Mouse (Mus musculus) hindbrain, embryonic 14.5 days (tissue): ENCODE data around the gene Kcnmb3. TPM values are rescaled to one million over a fixed set of nuclear protein-coding genes. Genes with fewer than 3 reads are reported as not detected.

ENCODE experiments used
- ATAC-seq: fragments of 200-750 bp; cut with Nextera tagmentation; 2 replicates; pipeline ENCODE4 v1.8.0; 2017; ENCODE audit warnings: moderate number of reproducible peaks, mild to moderate bottlenecking, moderate TSS enrichment, moderate library complexity; ENCODE audit not compliant: low FRiP score
- DNase-seq: peaks from one replicate; pipeline ENCODE4 v3.0.0-alpha.2; 2015; ENCODE audit warnings: low spot score
- H3K27ac ChIP-seq: fragments of 300-500 bp; sonication (generic); 2 replicates; pipeline ENCODE4 v1.5.1; 2014; ENCODE audit warnings: mild to moderate bottlenecking, moderate library complexity
- H3K27me3 ChIP-seq: fragments of 300-500 bp; sonication (generic); 2 replicates; pipeline ENCODE4 v1.6.1; 2014; ENCODE audit warnings: mild to moderate bottlenecking, low read length, mixed read lengths; ENCODE audit not compliant: control insufficient read depth, insufficient read depth
- H3K36me3 ChIP-seq: fragments of 300-500 bp; sonication (generic); replicated peaks from 2 replicates; pipeline ENCODE4 v1.6.1; 2014; ENCODE audit not compliant: control insufficient read depth, insufficient read depth
- H3K4me1 ChIP-seq: fragments of 300-500 bp; sonication (generic); replicated peaks from 2 replicates; pipeline ENCODE4 v1.6.1; 2014; ENCODE audit warnings: antibody characterized with exemption, low read length, mixed read lengths; ENCODE audit not compliant: control insufficient read depth, insufficient read depth
- H3K4me2 ChIP-seq: fragments of 300-500 bp; sonication (generic); replicated peaks from 2 replicates; pipeline ENCODE4 v1.6.1; 2014; ENCODE audit warnings: mild to moderate bottlenecking, moderate library complexity
- H3K4me3 ChIP-seq: fragments of 300-500 bp; sonication (generic); replicated peaks from 2 replicates; pipeline ENCODE4 v1.5.1; 2014; ENCODE audit warnings: mild to moderate bottlenecking, low read length
- H3K9ac ChIP-seq: fragments of 300-500 bp; sonication (generic); 2 replicates; pipeline ENCODE4 v1.6.1; 2014
- H3K9me3 ChIP-seq: fragments of 300-500 bp; sonication (generic); 2 replicates; pipeline ENCODE4 v1.6.1; 2016; ENCODE audit warnings: low read length; ENCODE audit not compliant: control insufficient read depth
- WGBS: fragments of 180-500 bp; shearing (Covaris S2); extraction: QIAGEN DNeasy Blood & Tissue Kit; methylation state at CpG from one replicate; pipeline ENCODE4 v1.1.7; 2014; 5-methylcytosine and 5-hydroxymethylcytosine counted together
- polyA plus RNA-seq: library from polyadenylated mRNA; unstranded; fragments of >200 nt; fragmentation: Nextera tagmentation; extraction: Ambion mirVana; gene quantifications from 2 replicates; pipeline ENCODE4 v1.2.1, GENCODE M21; 2014

Gene Kcnmb3
- 0.11 TPM in 1 of 2 replicates, not detected in the other for polyA plus RNA-seq

DNA sequence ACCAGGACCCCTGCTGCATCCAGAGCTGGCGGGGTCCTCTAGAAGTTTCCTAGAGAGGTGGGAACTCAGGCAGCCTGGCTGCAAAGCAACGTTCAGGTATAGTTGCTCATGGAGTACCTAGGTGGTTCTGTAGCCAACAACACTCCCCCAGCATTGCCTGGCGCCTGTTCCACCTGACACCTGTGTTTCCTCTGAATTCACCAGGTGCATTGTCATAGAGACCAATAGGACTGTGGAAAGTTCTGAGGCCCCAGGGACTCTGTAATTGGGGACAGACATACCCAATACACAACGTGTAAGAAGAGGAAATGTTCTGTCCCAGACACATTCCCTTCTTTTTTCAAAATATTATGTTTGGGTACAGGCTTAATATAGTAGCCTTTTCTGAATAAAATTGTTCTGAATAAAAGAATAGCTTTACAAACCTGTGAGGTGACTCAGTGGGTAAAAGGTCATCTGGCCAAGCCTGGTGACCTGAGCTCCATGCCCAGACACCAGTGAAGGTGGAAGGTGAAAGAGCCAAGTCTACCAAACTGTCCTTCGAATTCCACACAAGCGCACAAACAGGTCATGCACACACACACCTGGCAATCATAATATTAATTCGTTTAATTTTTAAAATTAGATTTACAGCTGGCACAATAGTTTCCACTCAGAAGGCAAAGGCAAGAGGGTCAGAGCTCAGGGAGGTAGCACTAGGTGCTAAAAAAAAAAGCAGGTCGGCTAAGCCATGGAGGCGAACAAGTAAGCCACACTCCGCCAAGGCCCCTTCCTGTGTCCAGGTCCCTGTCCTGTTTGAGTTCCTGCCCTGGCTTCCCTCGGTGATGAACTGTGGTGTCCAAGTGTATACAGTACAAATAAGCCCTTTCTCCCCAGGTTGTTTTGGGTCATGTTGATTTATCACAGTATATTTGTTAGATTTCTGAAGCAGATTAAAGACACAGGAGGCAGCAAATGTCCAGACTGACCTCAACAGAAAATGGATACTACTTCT lies at the start of gene Kcnmb3:
Gene Kcnmb3, minus strand, starts transcription at position 135 of the 994 bp plus-strand sequence.
- Histone ChIP-seq H3K27me3 (no peaks in the 10 kb centered on the region), H3K9me3 (no peaks in the 10 kb centered on the region), H3K27ac (no peak within 1 kb of the TSS), H3K4me3 (no peak within 1 kb of the TSS), H3K4me1 (no peaks in the 10 kb centered on the region), H3K9ac (no peak within 1 kb of the TSS), H3K36me3 (no peaks in the 10 kb centered on the region), H3K4me2 (no peak within 1 kb of the TSS)
- DNase-seq (no peak), ATAC-seq (no peak)
- WGBS = 88% methylated on average over 11 of the region's 11 CpGs

DNA sequence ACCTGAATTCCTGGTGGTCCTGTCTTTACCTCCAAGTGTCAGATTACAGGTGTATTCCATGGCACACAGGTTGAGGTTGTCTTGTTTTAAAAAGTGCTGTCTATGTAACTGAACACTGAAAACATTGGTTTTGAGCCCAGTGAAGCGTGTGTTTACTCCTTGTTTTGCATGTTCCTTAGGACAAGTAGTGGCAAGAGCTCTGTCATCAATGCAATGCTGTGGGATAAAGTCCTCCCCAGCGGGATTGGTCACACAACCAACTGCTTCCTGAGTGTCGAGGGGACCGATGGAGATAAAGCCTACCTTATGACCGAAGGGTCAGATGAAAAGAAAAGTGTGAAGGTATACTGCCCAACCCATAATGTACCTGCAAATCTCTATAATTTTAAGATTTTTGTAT lies 46.1 kb upstream of the Kcnmb3 start:
- no peaks in the 10 kb centered on the region for H3K4me1 ChIP-seq
- H3K4me3 ChIP-seq = no peak overlapping the region
- no peaks in the 10 kb centered on the region for H3K9me3 ChIP-seq
- H3K9ac ChIP-seq = no peak overlapping the region
- WGBS = 97% methylated on average over 5 of the region's 5 CpGs
- H3K4me2 ChIP-seq = no peak overlapping the region
- no peaks in the 10 kb centered on the region for H3K27me3 ChIP-seq
- H3K27ac ChIP-seq = no peak overlapping the region
- H3K36me3 ChIP-seq = peaks cover 81% of the 10 kb centered on the region
- ATAC-seq (no peak), DNase-seq (no peak)

DNA sequence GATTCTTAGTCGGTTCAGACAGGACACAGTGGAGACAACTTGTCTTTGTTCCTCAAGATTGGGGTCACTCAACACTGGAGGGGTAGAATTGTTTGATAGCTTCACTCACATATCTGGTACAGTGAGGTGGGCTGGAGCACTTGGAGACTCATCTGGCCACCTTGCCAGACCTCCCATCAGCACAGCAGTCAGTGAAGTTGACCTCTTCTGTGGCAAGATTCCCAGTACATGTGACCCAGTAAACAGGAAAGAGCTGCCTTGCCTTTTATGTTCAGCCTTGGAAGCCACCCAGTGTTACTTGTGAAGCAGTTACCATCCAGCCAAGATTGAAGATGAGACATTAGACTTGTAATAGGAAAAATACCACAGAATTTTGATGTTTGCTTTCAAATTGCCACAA lies 45.5 kb upstream of the Kcnmb3 start:
- H3K9ac ChIP-seq = no peak overlapping the region
- DNase-seq (no peak), ATAC-seq (no peak)
- no peaks in the 10 kb centered on the region for H3K27me3 ChIP-seq
- no peak overlapping the region for H3K4me2 ChIP-seq
- 46% methylated on average over 1 of the region's 1 CpGs for WGBS
- H3K36me3 ChIP-seq = peaks cover 82% of the 10 kb centered on the region
- no peak overlapping the region for H3K27ac ChIP-seq
- no peaks in the 10 kb centered on the region for H3K4me1 ChIP-seq
- no peak overlapping the region for H3K4me3 ChIP-seq
- H3K9me3 ChIP-seq = no peaks in the 10 kb centered on the region

DNA sequence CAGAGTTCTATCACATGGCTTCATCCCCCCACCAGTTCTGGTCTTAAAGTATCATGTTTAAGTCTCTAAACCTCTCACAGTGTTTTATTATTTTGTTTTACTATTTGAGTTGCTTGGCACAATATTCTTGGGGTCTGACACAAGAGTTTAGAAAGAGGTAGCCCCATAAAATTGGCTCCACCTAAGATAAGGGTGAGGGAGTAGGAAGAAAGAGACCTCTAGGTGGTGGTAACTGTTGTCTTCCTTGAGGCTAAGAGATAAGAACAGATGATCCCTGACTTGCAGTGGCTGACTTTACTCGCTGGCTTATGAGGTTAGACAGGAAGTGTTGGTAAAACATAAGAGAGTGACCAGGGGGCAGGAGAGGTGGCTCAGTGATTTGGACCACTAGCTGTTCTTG lies 43.7 kb upstream of the Kcnmb3 start:
- 91% methylated on average over 1 of the region's 1 CpGs for WGBS
- no peaks in the 10 kb centered on the region for H3K27me3 ChIP-seq
- H3K36me3 ChIP-seq = peaks cover 83% of the 10 kb centered on the region
- H3K9ac ChIP-seq = no peak overlapping the region
- no peaks in the 10 kb centered on the region for H3K4me1 ChIP-seq
- H3K9me3 ChIP-seq = no peaks in the 10 kb centered on the region
- DNase-seq = no peak
- no peak for ATAC-seq
- no peak overlapping the region for H3K27ac ChIP-seq
- H3K4me3 ChIP-seq = no peak overlapping the region
- H3K4me2 ChIP-seq = no peak overlapping the region

DNA sequence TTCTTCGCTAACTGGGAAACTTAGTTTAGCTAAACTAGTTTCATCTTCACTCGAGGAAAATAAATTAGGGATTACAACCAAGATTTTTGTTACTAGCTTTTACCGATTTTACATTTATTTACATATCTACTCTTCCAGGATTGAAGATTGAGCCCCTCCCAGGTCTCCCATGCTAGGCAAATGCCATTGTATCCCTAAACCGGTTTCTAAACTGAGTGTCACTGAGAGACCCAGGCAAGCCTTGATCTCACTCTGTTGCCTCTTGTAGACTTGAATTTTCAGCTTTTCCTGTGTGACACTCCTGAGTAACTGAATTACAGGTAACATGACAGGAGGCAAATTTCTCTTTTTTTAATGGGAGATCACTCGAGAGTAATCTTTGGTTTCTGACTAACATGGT lies 38.0 kb upstream of the Kcnmb3 start:
- peak overlapping the region; percentile 75 for H3K4me3 ChIP-seq
- H3K9ac ChIP-seq = peak overlapping the region; percentile 70
- H3K27ac ChIP-seq = 0 out of 2 replicates have a peak overlapping the region, but pooled peaks have one; percentile 72
- ATAC-seq = no peak
- H3K36me3 ChIP-seq = peaks cover 33% of the 10 kb centered on the region
- peak overlapping the region; percentile 64 for H3K4me2 ChIP-seq
- H3K9me3 ChIP-seq = 0 out of 2 replicates have a peak, but pooled peaks cover 5% of the 10 kb centered on the region
- 14% methylated on average over 5 of the region's 5 CpGs for WGBS
- no peak for DNase-seq
- no peaks in the 10 kb centered on the region for H3K27me3 ChIP-seq
- H3K4me1 ChIP-seq = peaks cover 7% of the 10 kb centered on the region

DNA sequence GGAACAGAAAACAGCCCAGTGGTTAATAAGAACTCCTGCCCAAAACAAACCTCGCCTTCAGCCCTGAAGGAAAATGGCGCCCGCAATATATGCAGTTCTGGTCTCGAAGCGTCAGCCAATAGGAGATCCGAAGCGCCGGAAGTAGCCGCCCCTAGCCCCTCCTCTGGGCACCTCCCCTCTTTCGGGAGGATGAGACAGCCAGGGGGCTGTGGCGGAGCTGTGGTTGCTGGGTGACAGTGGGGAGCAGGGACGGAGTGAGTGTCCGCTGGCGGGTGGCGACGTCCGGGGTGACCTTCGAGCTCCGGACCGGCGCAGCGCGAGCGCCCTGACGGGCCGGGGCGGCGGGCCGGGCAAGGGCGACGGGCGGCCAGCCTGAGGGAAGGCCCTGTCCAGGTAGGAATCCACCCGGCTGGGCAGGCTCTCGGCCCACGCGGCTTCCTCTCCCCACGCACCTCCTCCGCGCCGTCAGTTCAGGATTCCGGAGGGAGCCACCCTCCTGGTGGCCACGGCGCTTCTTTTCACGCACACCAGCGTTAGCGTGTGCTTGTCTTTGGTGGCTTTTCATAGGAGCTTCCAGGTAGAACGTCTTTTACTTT lies 37.4 kb upstream of the Kcnmb3 start, which contains the start of gene Mfn1:
Gene Mfn1, plus strand, starts transcription at position 163 of the 596 bp plus-strand sequence.
- Histone ChIP-seq H3K9ac (peak within 1 kb of the TSS; percentile 70), H3K36me3 (peaks cover 27% of the 10 kb centered on the region), H3K27ac (peak within 1 kb of the TSS; percentile 72), H3K27me3 (no peaks in the 10 kb centered on the region), H3K4me1 (peaks cover 7% of the 10 kb centered on the region), H3K4me2 (peak within 1 kb of the TSS; percentile 64), H3K4me3 (peak within 1 kb of the TSS; percentile 75), H3K9me3 (0 out of 2 replicates have a peak, but pooled peaks cover 5% of the 10 kb centered on the region)
- peak; percentile 100 for ATAC-seq
- peak; percentile 94 for DNase-seq
- WGBS = under 1% methylated on average over 45 of the region's 47 CpGs

DNA sequence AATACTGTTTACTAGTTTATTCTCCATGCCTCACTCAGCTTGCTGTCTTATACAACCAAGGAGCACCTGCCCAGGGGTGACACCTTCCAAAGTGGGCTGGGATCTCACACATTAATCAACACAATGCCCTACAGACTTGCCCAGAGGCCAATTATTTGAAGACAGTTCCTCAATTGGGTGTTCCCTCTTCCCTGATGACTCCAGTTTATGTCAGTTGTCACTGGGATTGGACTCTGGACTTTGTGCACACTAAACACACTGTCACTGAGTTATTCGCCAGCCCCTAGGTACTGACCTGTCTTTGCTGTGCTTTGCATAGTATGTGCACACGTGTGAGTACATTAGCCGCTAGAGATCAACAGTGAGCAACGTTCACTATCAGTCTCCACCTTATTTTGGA lies 35.1 kb upstream of the Kcnmb3 start:
- WGBS = 95% methylated on average over 4 of the region's 4 CpGs
- Histone ChIP-seq H3K4me1 (peaks cover 7% of the 10 kb centered on the region), H3K27ac (no peak overlapping the region), H3K9ac (no peak overlapping the region), H3K4me3 (no peak overlapping the region), H3K9me3 (0 out of 2 replicates have a peak, but pooled peaks cover 5% of the 10 kb centered on the region), H3K27me3 (no peaks in the 10 kb centered on the region), H3K4me2 (no peak overlapping the region), H3K36me3 (peaks cover 22% of the 10 kb centered on the region)
- ATAC-seq (no peak), DNase-seq (no peak)

DNA sequence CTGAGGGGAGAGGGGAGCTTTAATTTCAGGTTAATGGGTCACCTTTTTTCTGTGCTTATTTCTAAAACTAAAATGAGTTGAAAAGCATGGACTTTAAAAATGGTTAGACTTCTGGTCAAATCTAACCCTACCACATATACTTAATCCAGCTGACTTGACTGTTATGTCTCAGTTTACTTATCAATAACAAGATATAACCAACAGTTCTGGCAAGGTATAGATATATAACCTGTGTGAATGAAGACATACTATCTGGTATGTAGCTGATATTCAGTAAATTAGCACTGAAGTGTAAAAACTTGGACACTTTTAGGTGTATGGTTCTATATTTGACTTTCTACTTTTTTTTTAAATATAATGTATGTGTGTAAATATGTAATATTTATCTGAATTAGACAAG lies 21.5 kb upstream of the Kcnmb3 start:
- H3K9me3 ChIP-seq = no peaks in the 10 kb centered on the region
- no peak for ATAC-seq
- peaks cover 21% of the 10 kb centered on the region; the same call in 1 of the 2 replicates for H3K4me1 ChIP-seq
- no peak for DNase-seq
- no peak overlapping the region for H3K27ac ChIP-seq
- no peak overlapping the region for H3K4me3 ChIP-seq
- H3K36me3 ChIP-seq = peaks cover 34% of the 10 kb centered on the region
- no peaks in the 10 kb centered on the region for H3K27me3 ChIP-seq
- H3K9ac ChIP-seq = no peak overlapping the region
- H3K4me2 ChIP-seq = no peak overlapping the region

DNA sequence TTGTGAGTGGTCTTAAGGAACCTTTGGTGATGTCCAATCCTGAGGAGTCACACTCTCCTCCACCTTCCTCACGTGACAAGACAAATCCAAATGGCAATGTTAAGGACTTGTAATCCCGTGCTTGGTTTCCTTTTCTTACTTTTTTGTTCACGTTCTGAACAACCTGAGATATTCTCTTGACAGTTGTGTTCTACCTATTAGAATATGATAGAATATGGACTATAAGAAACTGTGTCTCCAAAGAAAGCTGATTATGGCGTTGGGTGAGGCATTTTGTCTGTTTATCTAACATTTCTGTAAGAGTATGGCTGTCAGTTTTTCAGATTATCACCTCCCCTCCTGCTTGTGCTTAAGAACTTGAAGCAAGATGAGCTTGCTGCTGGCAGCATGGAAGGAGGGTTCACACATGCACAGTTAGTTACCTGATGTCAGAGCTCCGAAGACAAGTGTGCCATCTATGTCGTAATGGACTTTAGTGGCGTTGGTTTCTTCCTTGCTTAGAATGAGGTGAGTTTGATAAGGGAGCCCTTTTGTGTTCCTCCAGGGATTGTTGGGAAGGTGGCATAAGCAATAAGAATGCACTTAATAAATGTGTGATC lies 20.8 kb upstream of the Kcnmb3 start:
- Histone ChIP-seq H3K9ac (no peak overlapping the region), H3K4me3 (no peak overlapping the region), H3K27me3 (no peaks in the 10 kb centered on the region), H3K36me3 (peaks cover 28% of the 10 kb centered on the region), H3K27ac (no peak overlapping the region), H3K4me1 (peaks cover 21% of the 10 kb centered on the region; the same call in 1 of the 2 replicates), H3K4me2 (no peak overlapping the region), H3K9me3 (no peaks in the 10 kb centered on the region)
- no peak for DNase-seq
- 94% methylated on average over 7 of the region's 7 CpGs for whole genome bisulfite sequencing
- ATAC-seq = no peak
